Mouse (Mus musculus) stomach, embryonic 15.5 days (tissue): ENCODE results near the gene Olfr970. TPM values are rescaled to one million over a fixed set of nuclear protein-coding genes. Genes with fewer than 3 reads are reported as not detected.
"Not testable (repeated sequence)": the region's sequence is repeated elsewhere in the genome, so short reads cannot be mapped to it uniquely, and the experiment has no call there.

Source experiments
- ATAC-seq: fragments of 200-750 bp; cut with Nextera tagmentation; 2 replicates; pipeline ENCODE4 v1.8.0; 2017; ENCODE audit warnings: low read depth, moderate number of reproducible peaks, moderate TSS enrichment; ENCODE audit not compliant: insufficient read depth, low FRiP score
- H3K27ac ChIP-seq: fragments of 300-500 bp; sonication (generic); 2 replicates; pipeline ENCODE4 v1.5.1; 2015; ENCODE audit warnings: mild to moderate bottlenecking, inconsistent platforms
- H3K27me3 ChIP-seq: fragments of 300-500 bp; sonication (generic); replicated peaks from 2 replicates; pipeline ENCODE4 v1.6.1; 2015; ENCODE audit warnings: inconsistent platforms
- H3K36me3 ChIP-seq: fragments of 300-500 bp; sonication (generic); 2 replicates; pipeline ENCODE4 v1.6.1; 2015; ENCODE audit warnings: inconsistent platforms
- H3K4me1 ChIP-seq: fragments of 300-500 bp; sonication (generic); 2 replicates; pipeline ENCODE4 v1.6.1; 2015; ENCODE audit warnings: inconsistent platforms
- H3K4me2 ChIP-seq: fragments of 300-500 bp; sonication (generic); 2 replicates; pipeline ENCODE4 v1.6.1; 2015; ENCODE audit warnings: mild to moderate bottlenecking, inconsistent platforms
- H3K4me3 ChIP-seq: fragments of 300-500 bp; sonication (generic); replicated peaks from 2 replicates; pipeline ENCODE4 v1.5.1; 2015; ENCODE audit warnings: inconsistent platforms
- H3K9ac ChIP-seq: fragments of 300-500 bp; sonication (generic); 2 replicates; pipeline ENCODE4 v1.6.1; 2015; ENCODE audit warnings: inconsistent platforms
- H3K9me3 ChIP-seq: fragments of 300-500 bp; sonication (generic); 2 replicates; pipeline ENCODE4 v1.6.1; 2016; ENCODE audit warnings: inconsistent platforms
- WGBS: fragments of 180-500 bp; shearing (Covaris S2); methylation state at CpG from one replicate; pipeline ENCODE4 v1.1.7; 2015; 5-methylcytosine and 5-hydroxymethylcytosine counted together
- polyA plus RNA-seq: library from polyadenylated mRNA; unstranded; fragments of >200 nt; fragmentation: Nextera tagmentation; extraction: Ambion mirVana; gene quantifications from 2 replicates; pipeline ENCODE4 v1.2.1, GENCODE M21; 2015

Olfr970 gene
- polyA plus RNA-seq, result not detected in 2 replicates

DNA sequence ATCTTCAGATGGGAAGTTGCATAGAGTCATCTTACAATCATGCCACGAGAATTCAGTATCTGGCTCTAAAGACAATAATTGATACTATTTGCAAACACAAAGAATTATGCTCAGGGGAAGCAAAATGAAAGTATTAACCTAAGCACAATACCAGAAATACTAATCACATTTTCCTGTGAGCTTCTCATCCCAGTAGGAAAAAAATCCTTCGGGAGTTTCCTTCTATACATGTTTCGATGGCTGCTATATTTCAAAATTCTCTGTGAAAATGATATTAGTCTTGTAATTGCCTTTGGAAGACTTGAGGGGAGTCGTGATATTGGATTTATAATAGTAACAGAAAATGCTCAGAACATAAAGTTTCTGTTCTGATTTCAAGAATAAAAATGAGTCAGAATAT lies at the start of gene Olfr970:
Gene Olfr970, plus strand, starts transcription at position 301 of the 400 bp plus-strand sequence.
- H3K27me3 ChIP-seq, result no peaks in the 10 kb centered on the region
- 77% methylated on average over 4 of the region's 4 CpGs for WGBS

DNA sequence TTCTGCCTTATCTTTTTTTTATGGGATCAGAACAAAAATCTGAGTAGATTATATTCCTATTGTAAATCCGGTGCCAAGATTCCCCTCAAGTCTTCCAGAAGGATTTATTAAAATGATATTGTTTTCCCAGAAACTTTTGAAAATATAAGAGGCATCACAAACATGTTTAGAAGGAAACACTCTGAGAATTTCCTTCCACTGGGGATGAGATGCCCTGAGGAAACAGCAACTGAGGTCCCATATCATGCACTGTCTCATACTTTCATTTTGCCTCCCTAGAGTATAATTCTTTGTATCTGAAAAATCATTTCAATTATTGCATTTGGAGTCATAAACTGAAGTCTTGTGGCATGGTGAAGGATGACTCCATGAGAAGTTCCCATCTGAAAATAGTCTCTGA lies 25.5 kb upstream of the Olfr970 start, which contains the start of gene Olfr968:
Gene Olfr968, minus strand, starts transcription at position 101 of the 400 bp plus-strand sequence.
- H3K4me3 ChIP-seq, result no peak within 1 kb of the TSS
- H3K4me1 ChIP-seq, result no peaks in the 10 kb centered on the region
- no peak for ATAC-seq
- no peak within 1 kb of the TSS for H3K9ac ChIP-seq
- no peak within 1 kb of the TSS for H3K27ac ChIP-seq
- no peaks in the 10 kb centered on the region for H3K36me3 ChIP-seq
- H3K4me2 ChIP-seq, result no peak within 1 kb of the TSS
- H3K9me3 ChIP-seq, result no peaks in the 10 kb centered on the region
- no peaks in the 10 kb centered on the region for H3K27me3 ChIP-seq
- 74% methylated on average over 1 of the region's 1 CpGs for WGBS

More for the DNA sequence above, at the start of gene Olfr970:
- H3K9ac ChIP-seq, result no peak within 1 kb of the TSS
- H3K4me1 ChIP-seq, result no peaks in the 10 kb centered on the region
- H3K27ac ChIP-seq, result no peak within 1 kb of the TSS
- no peak within 1 kb of the TSS for H3K4me3 ChIP-seq
- no peaks in the 10 kb centered on the region for H3K36me3 ChIP-seq
- no peaks in the 10 kb centered on the region for H3K9me3 ChIP-seq
- ATAC-seq, result no peak
- H3K4me2 ChIP-seq, result no peak within 1 kb of the TSS

DNA sequence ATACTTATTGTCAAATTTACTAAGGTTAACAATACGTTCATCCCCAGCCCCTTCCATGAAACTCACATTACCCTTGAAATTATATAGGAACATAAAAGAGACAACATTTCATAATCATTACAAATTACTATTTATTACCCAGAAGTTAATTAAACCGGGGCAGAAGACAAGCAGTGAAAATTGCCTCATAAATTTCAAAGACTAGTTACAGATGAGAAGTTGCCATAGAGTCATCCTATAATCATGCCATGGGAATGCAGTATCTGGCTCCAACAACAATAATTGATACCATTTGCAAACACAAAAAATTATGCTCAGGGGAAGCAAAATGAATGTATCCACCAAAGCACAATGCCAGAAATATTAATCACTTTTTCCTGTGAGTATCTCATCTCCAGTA lies 18.1 kb upstream of the Olfr970 start, which contains the start of gene Olfr969:
Gene Olfr969, plus strand, starts transcription at position 388 of the 400 bp plus-strand sequence.
- Histone ChIP-seq H3K27me3 (no peaks in the 10 kb centered on the region), H3K9me3 (no peaks in the 10 kb centered on the region), H3K4me1 (no peaks in the 10 kb centered on the region), H3K9ac (no peak within 1 kb of the TSS), H3K4me2 (no peak within 1 kb of the TSS), H3K36me3 (no peaks in the 10 kb centered on the region), H3K4me3 (no peak within 1 kb of the TSS), H3K27ac (no peak within 1 kb of the TSS)
- ATAC-seq, result no peak
- 69% methylated on average over 2 of the region's 2 CpGs for WGBS

DNA sequence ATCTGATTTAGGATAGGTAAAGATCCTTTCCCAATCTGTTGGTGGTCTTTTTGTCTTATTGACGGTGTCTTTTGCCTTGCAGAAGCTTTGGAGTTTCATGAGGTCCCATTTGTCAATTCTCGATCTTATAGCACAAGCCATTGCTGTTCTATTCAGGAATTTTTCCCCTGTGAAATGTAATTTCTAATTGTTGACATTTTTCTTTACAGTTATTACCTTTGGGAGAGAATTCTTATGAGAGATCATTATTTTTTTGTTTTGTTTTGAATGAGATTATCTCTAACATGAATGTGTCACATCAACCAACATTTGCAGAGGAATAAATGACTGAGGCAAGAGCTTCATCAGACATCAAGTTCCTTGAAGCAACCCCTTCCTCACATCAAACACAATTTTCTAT lies 27.9 kb downstream of the Olfr970 start, which contains the start of gene Olfr971:
Gene Olfr971, plus strand, starts transcription at position 301 of the 400 bp plus-strand sequence.
- H3K36me3 ChIP-seq, H3K4me1 ChIP-seq, H3K9me3 ChIP-seq, H3K4me2 ChIP-seq, H3K27me3 ChIP-seq, ATAC-seq, H3K9ac ChIP-seq, H3K27ac ChIP-seq, H3K4me3 ChIP-seq: not testable (repeated sequence)
- 85% methylated on average over 2 of the region's 2 CpGs for WGBS

DNA sequence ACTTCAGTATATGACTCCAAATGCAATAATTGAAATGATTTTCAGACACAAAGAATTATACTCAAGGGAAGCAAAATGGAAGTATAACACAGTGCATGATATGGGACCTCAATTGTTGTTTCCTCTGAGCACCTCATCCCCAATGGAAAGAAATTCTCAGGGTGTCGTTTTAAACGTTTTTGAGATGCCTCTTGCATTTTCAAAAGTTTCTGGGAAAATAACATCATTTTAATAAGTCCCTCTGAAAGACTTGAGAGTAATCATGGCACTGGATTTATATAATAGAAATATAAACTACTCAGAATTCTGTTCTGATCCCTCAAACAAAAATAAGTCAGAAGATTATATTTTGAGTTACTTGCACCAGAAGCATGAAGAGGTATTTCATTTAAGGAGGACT lies 57.5 kb downstream of the Olfr970 start, which contains the start of gene Olfr972:
Gene Olfr972, plus strand, starts transcription at position 301 of the 400 bp plus-strand sequence.
- H3K27ac ChIP-seq, result no peak within 1 kb of the TSS
- no peak within 1 kb of the TSS for H3K9ac ChIP-seq
- H3K4me1 ChIP-seq, result no peaks in the 10 kb centered on the region
- ATAC-seq, result no peak
- H3K36me3 ChIP-seq, result no peaks in the 10 kb centered on the region
- H3K9me3 ChIP-seq, result no peaks in the 10 kb centered on the region
- no peak within 1 kb of the TSS for H3K4me3 ChIP-seq
- WGBS, result 67% methylated on average over 2 of the region's 2 CpGs
- no peaks in the 10 kb centered on the region for H3K27me3 ChIP-seq
- H3K4me2 ChIP-seq, result no peak within 1 kb of the TSS

Other genes starting within 250 kb of the Olfr970 start
- gene Olfr959, start 233.3 kb upstream of the Olfr970 start, polyA plus RNA-seq, result not detected in 2 replicates
- 25.7 and 28.1 TPM in 2 replicates for gene AW551984, start 204.5 kb upstream of the Olfr970 start, polyA plus RNA-seq
- not detected in 2 replicates for gene Olfr148, start 198.2 kb upstream of the Olfr970 start, polyA plus RNA-seq
- not detected in 2 replicates for gene Olfr960, start 187.5 kb upstream of the Olfr970 start, polyA plus RNA-seq
- gene Olfr961, start 163.8 kb upstream of the Olfr970 start, polyA plus RNA-seq, result not detected in 2 replicates
- not detected in 2 replicates for gene Olfr963, start 141.7 kb upstream of the Olfr970 start, polyA plus RNA-seq
- not detected in 2 replicates for gene Olfr149, start 101.7 kb upstream of the Olfr970 start, polyA plus RNA-seq
- not detected in 2 replicates for gene Olfr965, start 97.5 kb upstream of the Olfr970 start, polyA plus RNA-seq
- gene Olfr150, start 77.9 kb upstream of the Olfr970 start, polyA plus RNA-seq, result not detected in 2 replicates
- gene Olfr967, start 62.6 kb upstream of the Olfr970 start, polyA plus RNA-seq, result not detected in 2 replicates
- gene Olfr968, start 25.6 kb upstream of the Olfr970 start, polyA plus RNA-seq, result not detected in 2 replicates
- not detected in 2 replicates for gene Olfr969, start 17.9 kb upstream of the Olfr970 start, polyA plus RNA-seq
- gene Olfr971, start 28.0 kb downstream of the Olfr970 start, polyA plus RNA-seq, result not detected in 2 replicates
- gene Olfr972, start 57.6 kb downstream of the Olfr970 start, polyA plus RNA-seq, result not detected in 2 replicates
- not detected in 2 replicates for gene Olfr229, start 98.5 kb downstream of the Olfr970 start, polyA plus RNA-seq
- gene Olfr974, start 128.6 kb downstream of the Olfr970 start, polyA plus RNA-seq, result not detected in 2 replicates
- 0.04 TPM in 1 of 2 replicates, not detected in the other for gene Olfr975, start 143.2 kb downstream of the Olfr970 start, polyA plus RNA-seq
- gene Olfr976, start 152.3 kb downstream of the Olfr970 start, polyA plus RNA-seq, result not detected in 2 replicates
- gene Olfr978, start 183.3 kb downstream of the Olfr970 start, polyA plus RNA-seq, result not detected in 2 replicates
- gene Olfr979, start 194.6 kb downstream of the Olfr970 start, polyA plus RNA-seq, result not detected in 2 replicates
- not detected in 2 replicates for gene Olfr980, start 200.7 kb downstream of the Olfr970 start, polyA plus RNA-seq
- not detected in 2 replicates for gene Olfr981, start 212.6 kb downstream of the Olfr970 start, polyA plus RNA-seq